Mouse (Mus musculus) monocyte, adult 2 months (primary cell): Measurements from ENCODE around the gene Anks3.

ENCODE experiments used
- DNase-seq, 2 experiments: peaks; one replicate each; pipeline ENCODE4 v3.0.0; 2022; ENCODE audit warnings: low spot score in 2 of 2, low read depth in 1 of 2

The Anks3 gene

GRCm38 (mm10) chr16:4935430-4935829, 28.6 kb downstream of the Anks3 start:
- DNase-seq = no peak

- DNase-seq = no peak
Measured at GRCm38 (mm10) chr16:4932429-4932828, 31.6 kb downstream of the Anks3 start.

- DNase-seq = no peak
Measured at GRCm38 (mm10) chr16:4928474-4928873, 35.5 kb downstream of the Anks3 start.

- DNase-seq = no peak
Measured at GRCm38 (mm10) chr16:4927967-4928366, 36.0 kb downstream of the Anks3 start.

GRCm38 (mm10) chr16:4923996-4924395, 40.0 kb downstream of the Anks3 start:
- no peak for DNase-seq

GRCm38 (mm10) chr16:4922481-4922880, 41.5 kb downstream of the Anks3 start:
- no peak for DNase-seq

GRCm38 (mm10) chr16:4920556-4920955, 43.4 kb downstream of the Anks3 start:
- DNase-seq = no peak

GRCm38 (mm10) chr16:4916608-4917007, 47.4 kb downstream of the Anks3 start:
- no peak for DNase-seq

- DNase-seq = no peak
Measured at GRCm38 (mm10) chr16:4915931-4916330, 48.1 kb downstream of the Anks3 start.

- peak; percentile 54 to 78 for DNase-seq
Measured at GRCm38 (mm10) chr16:4913783-4914735, 49.9 kb downstream of the Anks3 start.

- peak; percentile 41 to 49 for DNase-seq
Measured at GRCm38 (mm10) chr16:4912907-4913782, 50.9 kb downstream of the Anks3 start.

- no peak for DNase-seq
Measured at GRCm38 (mm10) chr16:4912074-4912648, 51.8 kb downstream of the Anks3 start.

GRCm38 (mm10) chr16:4910758-4911157, 53.2 kb downstream of the Anks3 start:
- no peak for DNase-seq

GRCm38 (mm10) chr16:4909745-4910144, 54.3 kb downstream of the Anks3 start:
- no peak for DNase-seq

GRCm38 (mm10) chr16:4907972-4908371, 56.0 kb downstream of the Anks3 start:
- DNase-seq = no peak

GRCm38 (mm10) chr16:4907386-4907785, 56.6 kb downstream of the Anks3 start:
- DNase-seq = no peak

GRCm38 (mm10) chr16:4906559-4906958, 57.4 kb downstream of the Anks3 start:
- no peak for DNase-seq

GRCm38 (mm10) chr16:4905591-4905990, 58.4 kb downstream of the Anks3 start:
- DNase-seq = no peak

GRCm38 (mm10) chr16:4904878-4905277, 59.1 kb downstream of the Anks3 start:
- DNase-seq = no peak

GRCm38 (mm10) chr16:4903491-4904102, 60.4 kb downstream of the Anks3 start:
- no peak for DNase-seq

- no peak for DNase-seq
Measured at GRCm38 (mm10) chr16:4902390-4902789, 61.6 kb downstream of the Anks3 start.
